Mouse (Mus musculus) kidney, adult 9 months (tissue): ENCODE data around the gene Coro6.

ENCODE experiments used
- DNase-seq: peaks from one replicate; pipeline ENCODE4 v3.0.0; 2022

Gene Coro6

GRCm38 (mm10) chr11:77494344-77494676, 32.1 kb downstream of the Coro6 start:
- DNase-seq, result no peak

- no peak for DNase-seq
Measured at GRCm38 (mm10) chr11:77494782-77495181, 32.6 kb downstream of the Coro6 start.

GRCm38 (mm10) chr11:77495507-77495906, 33.3 kb downstream of the Coro6 start:
- DNase-seq, result peak; percentile 20

GRCm38 (mm10) chr11:77497341-77497756, 35.1 kb downstream of the Coro6 start:
- DNase-seq, result peak; percentile 82

GRCm38 (mm10) chr11:77497851-77498250, 35.6 kb downstream of the Coro6 start:
- DNase-seq, result peak; percentile 30

GRCm38 (mm10) chr11:77498261-77499139, 36.3 kb downstream of the Coro6 start:
- peak; percentile 21 for DNase-seq

GRCm38 (mm10) chr11:77499354-77499753, 37.1 kb downstream of the Coro6 start:
- no peak for DNase-seq

- DNase-seq, result peak; percentile 25
Measured at GRCm38 (mm10) chr11:77500361-77501325, 38.4 kb downstream of the Coro6 start.

- peak; percentile 82 for DNase-seq
Measured at GRCm38 (mm10) chr11:77501392-77501791, 39.2 kb downstream of the Coro6 start.

- peak; percentile 15 for DNase-seq
Measured at GRCm38 (mm10) chr11:77501971-77502370, 39.8 kb downstream of the Coro6 start.

- DNase-seq, result peak; percentile 15
Measured at GRCm38 (mm10) chr11:77502481-77502880, 40.3 kb downstream of the Coro6 start.

- DNase-seq, result peak; percentile 18
Measured at GRCm38 (mm10) chr11:77503511-77503910, 41.3 kb downstream of the Coro6 start.

GRCm38 (mm10) chr11:77504377-77504776, 42.2 kb downstream of the Coro6 start:
- DNase-seq, result no peak

- peak; percentile 36 for DNase-seq
Measured at GRCm38 (mm10) chr11:77505291-77505980, 43.2 kb downstream of the Coro6 start.

GRCm38 (mm10) chr11:77506273-77506672, 44.1 kb downstream of the Coro6 start:
- peak; percentile 85 for DNase-seq

GRCm38 (mm10) chr11:77506941-77507340, 44.7 kb downstream of the Coro6 start:
- peak; percentile 17 for DNase-seq

- no peak for DNase-seq
Measured at GRCm38 (mm10) chr11:77507426-77507825, 45.2 kb downstream of the Coro6 start.

GRCm38 (mm10) chr11:77508068-77509021, 46.1 kb downstream of the Coro6 start:
- DNase-seq, result peak; percentile 90

- DNase-seq, result no peak
Measured at GRCm38 (mm10) chr11:77511336-77511735, 49.1 kb downstream of the Coro6 start.

GRCm38 (mm10) chr11:77512891-77513810, 50.9 kb downstream of the Coro6 start:
- peak; percentile 86 for DNase-seq

GRCm38 (mm10) chr11:77513811-77514170, 51.6 kb downstream of the Coro6 start:
- DNase-seq, result peak; percentile 43
